Mouse (Mus musculus): ENCODE results near the gene Ncoa5.

Gene Ncoa5

DNA sequence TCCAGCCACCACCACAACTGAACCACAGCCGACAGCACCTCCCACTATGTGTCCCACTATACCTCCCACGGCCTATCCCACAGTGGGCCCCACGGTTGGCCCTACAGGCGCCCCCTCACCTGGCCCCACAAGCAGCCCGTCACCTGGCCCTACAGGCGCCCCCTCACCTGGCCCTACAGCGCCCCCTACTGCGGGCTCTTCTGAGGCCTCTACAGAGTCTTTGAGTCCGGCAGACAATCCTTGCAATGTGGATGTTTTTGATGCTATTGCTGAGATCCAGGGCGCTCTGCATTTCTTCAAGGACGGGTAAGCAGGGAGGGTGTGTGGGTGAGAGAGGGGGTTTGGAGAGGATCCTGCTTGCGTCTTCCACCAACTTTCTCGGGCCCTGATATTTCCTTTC, 82.2 kb downstream of the Ncoa5 start:
- no peak for DNase-seq

- DNase-seq: no peak
Measured at GRCm38 (mm10) chr2:164951745-164952144, 82.9 kb downstream of the Ncoa5 start.

- DNase-seq: peak; percentile 52
Measured at GRCm38 (mm10) chr2:164950501-164950900, 84.2 kb downstream of the Ncoa5 start.

Measured in retina, postnatal 1 day (tissue).